Mouse (Mus musculus) megakaryocyte, embryonic 14.5 days (primary cell): Measurements from ENCODE around the gene Pigr.

Experiments
- FLI1 ChIP-seq: IDR thresholded peaks from 2 replicates; pipeline ENCODE4 v1.6.1; 2012; ENCODE audit warnings: low read length, inconsistent platforms, mixed read lengths
- GATA1 ChIP-seq: IDR thresholded peaks from 3 replicates; pipeline ENCODE4 v1.6.1; 2012; ENCODE audit warnings: mixed read lengths, low read length, inconsistent platforms, borderline replicate concordance

GRCm38 (mm10) chr1:130872912-130873311 is 46.4 kb downstream of the Pigr start:
- TF ChIP-seq GATA1 (no peak), FLI1 (no peak)
